Mouse (Mus musculus) CD4-positive, CD25-positive, alpha-beta regulatory T cell, adult 2 months (primary cell): ENCODE measurements around the gene Trappc12.
A peak's percentile ranks its signal among the peaks of the same experiment; 100 is the strongest.

Experiments
- DNase-seq: peaks from one replicate; pipeline ENCODE4 v3.0.0-alpha.2; 2012; ENCODE audit warnings: low read depth, low spot score

Trappc12 gene

GRCm38 (mm10) chr12:28688996-28689395 is 61.3 kb downstream of the Trappc12 start:
- no peak for DNase-seq

GRCm38 (mm10) chr12:28686199-28686879 is 63.9 kb downstream of the Trappc12 start:
- DNase-seq: no peak

- DNase-seq: no peak
These were observed 64.5 kb downstream of the Trappc12 start for GRCm38 (mm10) chr12:28685771-28686170.

- no peak for DNase-seq
These were observed 65.6 kb downstream of the Trappc12 start for GRCm38 (mm10) chr12:28684674-28685073.

- no peak for DNase-seq
These were observed 74.4 kb downstream of the Trappc12 start for GRCm38 (mm10) chr12:28675925-28676209.

GRCm38 (mm10) chr12:28675121-28675924 is 74.9 kb downstream of the Trappc12 start, which contains the start of gene Adi1:
Gene Adi1 (plus strand): TSS chr12:28675231.
- DNase-seq: peak; percentile 90

GRCm38 (mm10) chr12:28674038-28674720 is 76.1 kb downstream of the Trappc12 start:
- DNase-seq: peak; percentile 49

GRCm38 (mm10) chr12:28667287-28667686 is 83.0 kb downstream of the Trappc12 start:
- no peak for DNase-seq

- no peak for DNase-seq
These were observed 83.5 kb downstream of the Trappc12 start for GRCm38 (mm10) chr12:28666734-28667133.

GRCm38 (mm10) chr12:28662628-28663027 is 87.6 kb downstream of the Trappc12 start:
- DNase-seq: no peak

GRCm38 (mm10) chr12:28649141-28650110 is 100.8 kb downstream of the Trappc12 start, which contains the start of gene Rnaseh1:
Gene Rnaseh1 (plus strand): TSS chr12:28649602.
- peak; percentile 94 for DNase-seq
